Mouse (Mus musculus): ENCODE data around the gene Stk24. TPM values are rescaled to one million over a fixed set of nuclear protein-coding genes. Genes with fewer than 3 reads are reported as not detected.

Gene Stk24
- total RNA-seq, 2 experiments from 2014 or later: 70.6 to 141 TPM

DNA sequence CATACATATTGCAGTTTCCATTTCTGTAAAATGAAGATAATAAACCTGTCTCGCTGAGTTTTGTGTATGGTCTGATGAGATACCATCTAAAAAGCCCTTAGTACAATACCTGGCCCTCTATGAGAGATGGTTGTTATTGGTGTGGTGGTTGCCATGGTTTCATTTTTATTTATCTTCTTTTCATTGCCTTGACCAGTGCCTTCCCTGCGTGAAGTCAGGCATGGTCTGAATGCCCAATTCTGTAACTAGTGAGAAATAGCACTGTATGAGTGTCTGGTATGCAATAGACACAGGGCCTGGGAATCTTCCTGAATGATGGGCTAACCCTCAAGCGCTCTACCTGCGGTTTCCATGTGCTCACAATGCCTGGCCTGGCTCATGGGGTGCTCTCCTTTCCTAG is 143.1 kb downstream of the Stk24 start:
- no peak for ATAC-seq (replicated peaks; ENCODE audit: poor library complexity, severe bottlenecking)

Other genes starting within 250 kb of the Stk24 start
- 0.52 TPM in 1 of 2 replicates, not detected in the other for gene Slc15a1, start 125.2 kb upstream of the Stk24 start, total RNA-seq (2014; fragmentation: Nextera tagmentation)
- not detected in 2 replicates for gene Slc15a1, start 125.2 kb upstream of the Stk24 start, total RNA-seq (2017)

Data from granulocyte monocyte progenitor cell, adult 5-6 weeks (primary cell).